Mouse (Mus musculus): ENCODE results near the gene Gimap1.

DNA sequence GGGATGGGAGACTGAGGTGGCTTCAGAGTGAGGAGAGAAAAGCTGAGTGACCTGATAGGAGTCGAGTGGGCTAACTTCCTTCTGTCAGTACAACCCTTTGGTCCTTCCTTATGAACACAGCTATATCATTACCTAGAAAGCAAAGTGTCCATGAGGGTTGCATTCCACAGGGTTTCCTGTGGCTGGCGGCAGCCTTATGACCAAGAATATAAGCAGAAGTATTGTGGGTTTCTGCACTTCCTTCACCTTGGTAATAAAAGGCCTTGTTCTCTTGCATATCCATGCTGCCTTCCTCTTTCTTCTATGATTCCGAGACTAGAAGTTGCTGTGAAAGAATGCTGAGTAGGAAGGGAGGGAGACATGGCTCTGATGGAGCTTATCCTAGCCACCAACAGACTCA lies 40.0 kb upstream of the Gimap1 start:
- TF ChIP-seq GATA1 (IDR thresholded peaks at IDR 0.05; ENCODE audit: low read length) (no peak), TAL1 (IDR thresholded peaks at IDR 0.05; ENCODE audit: low read length) (no peak)

Data from erythroblast, embryonic 14.5 days (primary cell).